Mouse (Mus musculus) myocyte (in vitro differentiated cells): ENCODE measurements around the gene Ern1. TPM values are rescaled to one million over a fixed set of nuclear protein-coding genes. Genes with fewer than 3 reads are reported as not detected.
A peak's percentile ranks its signal among the peaks of the same experiment; 100 is the strongest.

Experiments used
- H3K27me3 ChIP-seq: one replicate; pipeline ENCODE4 v1.6.1; 2011; ENCODE audit not compliant: control insufficient read depth, insufficient read depth, insufficient read length
- H3K36me3 ChIP-seq: one replicate; pipeline ENCODE4 v1.6.1; 2011; ENCODE audit not compliant: control insufficient read depth, insufficient read depth
- H3K4me2 ChIP-seq: one replicate; pipeline ENCODE4 v1.6.1; 2011; ENCODE audit warnings: low read depth, control low read depth
- H3K4me3 ChIP-seq: one replicate; pipeline ENCODE4 v1.5.1; 2011; ENCODE audit warnings: mild to moderate bottlenecking, control low read depth, moderate library complexity
- H3K79me2 ChIP-seq: one replicate; pipeline ENCODE4 v1.6.1; 2011; ENCODE audit not compliant: control insufficient read depth, insufficient read depth
- H3ac ChIP-seq: one replicate; pipeline ENCODE4 v1.6.1; 2011; ENCODE audit not compliant: control insufficient read depth, insufficient read length
- CEBPB ChIP-seq: IDR thresholded peaks from 2 replicates; pipeline ENCODE4 v1.6.1; 2011; ENCODE audit warnings: mild to moderate bottlenecking, moderate library complexity; ENCODE audit not compliant: poor library complexity, insufficient read depth, severe bottlenecking
- E2F4 ChIP-seq: IDR thresholded peaks from one replicate; pipeline ENCODE4 v1.6.1; 2011; ENCODE audit warnings: mild to moderate bottlenecking, control low read depth, moderate library complexity; ENCODE audit not compliant: insufficient read depth
- MAX ChIP-seq: IDR thresholded peaks from one replicate; pipeline ENCODE4 v1.6.1; 2011; ENCODE audit warnings: low read depth, mild to moderate bottlenecking, control low read depth
- MYOD1 ChIP-seq, 3 experiments: IDR thresholded peaks; one replicate each; pipeline ENCODE4 v1.6.1; 2011; ENCODE audit warnings: control low read depth in 2 of 3, low read depth in 2 of 3, mild to moderate bottlenecking in 2 of 3, moderate library complexity in 1 of 3; ENCODE audit not compliant: insufficient read length in 2 of 3, control insufficient read depth in 1 of 3
- MYOG ChIP-seq, 3 experiments: IDR thresholded peaks; one replicate each; pipeline ENCODE4 v1.6.1; 2011; ENCODE audit warnings: control low read depth in 2 of 3, low read depth in 2 of 3, mild to moderate bottlenecking in 2 of 3; ENCODE audit not compliant: insufficient read length in 2 of 3, control insufficient read depth in 1 of 3, insufficient read depth in 1 of 3
- POLR2A ChIP-seq: IDR thresholded peaks from one replicate; pipeline ENCODE4 v1.6.1; 2011; ENCODE audit warnings: low read depth, mild to moderate bottlenecking, control low read depth, moderate library complexity; ENCODE audit not compliant: insufficient read length
- POLR2AphosphoS2 ChIP-seq: IDR thresholded peaks from one replicate; pipeline ENCODE4 v1.6.1; 2011; ENCODE audit warnings: low read depth, control low read depth; ENCODE audit not compliant: insufficient read length
- REST ChIP-seq: IDR thresholded peaks from one replicate; pipeline ENCODE4 v1.6.1; 2011; ENCODE audit warnings: mild to moderate bottlenecking, control low read depth, moderate library complexity; ENCODE audit not compliant: insufficient read depth, insufficient read length
- SRF ChIP-seq: IDR thresholded peaks from one replicate; pipeline ENCODE4 v1.6.1; 2011; ENCODE audit warnings: low read depth; ENCODE audit not compliant: control insufficient read depth, insufficient read length
- TCF12 ChIP-seq: IDR thresholded peaks from one replicate; pipeline ENCODE4 v1.6.1; 2011; ENCODE audit warnings: mild to moderate bottlenecking, control low read depth; ENCODE audit not compliant: poor library complexity, insufficient read depth, severe bottlenecking
- TCF3 ChIP-seq: IDR thresholded peaks from one replicate; pipeline ENCODE4 v1.6.1; 2011; ENCODE audit warnings: low read depth, control low read depth; ENCODE audit not compliant: insufficient read length
- USF1 ChIP-seq: IDR thresholded peaks from one replicate; pipeline ENCODE4 v1.6.1; 2011; ENCODE audit warnings: low read depth, mild to moderate bottlenecking, control low read depth, moderate library complexity
- polyA plus RNA-seq: library from polyadenylated mRNA; unstranded; fragments of >200 nt; fragmentation: generic; extraction: Trizol; gene quantifications from one replicate; pipeline ENCODE4 v1.2.1, GENCODE M21; 2012; ENCODE audit warnings: missing spikeins

The Ern1 gene
- polyA plus RNA-seq, 1 experiment, result 20.4 TPM

GRCm38 (mm10) chr11:106529113-106529512 lies 41.5 kb upstream of the Ern1 start:
- no peak overlapping the region for H3K4me3 ChIP-seq
- H3ac ChIP-seq, result no peak overlapping the region
- no peaks in the 10 kb centered on the region for H3K27me3 ChIP-seq
- H3K36me3 ChIP-seq, result peaks cover 4% of the 10 kb centered on the region
- TF ChIP-seq POLR2A, result no peak
- TF ChIP-seq POLR2AphosphoS2, result no peak
- no peak for TF ChIP-seq TCF12
- TF ChIP-seq USF1, result no peak
- TF ChIP-seq E2F4, result no peak
- no peak for TF ChIP-seq TCF3
- TF ChIP-seq CEBPB, result no peak
- TF ChIP-seq MYOD1 (IDR thresholded peaks at IDR 0.05; ENCODE audit: control insufficient read depth in 1 of 3, insufficient read length in 2 of 3, low read depth in 2 of 3), result no peak
- TF ChIP-seq REST, result no peak
- no peak for TF ChIP-seq SRF
- no peak for TF ChIP-seq MAX
- TF ChIP-seq MYOG (IDR thresholded peaks at IDR 0.05; ENCODE audit: control insufficient read depth in 1 of 3, insufficient read depth in 1 of 3, insufficient read length in 2 of 3, low read depth in 2 of 3), result no peak
- H3K4me2 ChIP-seq, result no peak overlapping the region
- H3K79me2 ChIP-seq, result no peaks in the 10 kb centered on the region

GRCm38 (mm10) chr11:106527926-106528325 lies 40.3 kb upstream of the Ern1 start:
- Histone ChIP-seq H3K4me2 (no peak overlapping the region), H3K36me3 (peaks cover 3% of the 10 kb centered on the region), H3K27me3 (no peaks in the 10 kb centered on the region), H3ac (no peak overlapping the region), H3K79me2 (no peaks in the 10 kb centered on the region), H3K4me3 (no peak overlapping the region)
- no peak for TF ChIP-seq REST
- TF ChIP-seq USF1, result peak; percentile 35
- no peak for TF ChIP-seq TCF3
- TF ChIP-seq TCF12, result no peak
- TF ChIP-seq MAX, result no peak

- TF ChIP-seq CEBPB (no peak), POLR2AphosphoS2 (no peak), TCF12 (no peak), USF1 (no peak), MYOD1 (IDR thresholded peaks at IDR 0.05; ENCODE audit: control insufficient read depth in 1 of 3, insufficient read length in 2 of 3, low read depth in 2 of 3) (no peak), SRF (no peak), POLR2A (no peak), MAX (no peak), REST (no peak), TCF3 (no peak), MYOG (IDR thresholded peaks at IDR 0.05; ENCODE audit: control insufficient read depth in 1 of 3, insufficient read depth in 1 of 3, insufficient read length in 2 of 3, low read depth in 2 of 3) (no peak), E2F4 (no peak)
- Histone ChIP-seq H3K4me2 (no peak overlapping the region), H3K27me3 (no peaks in the 10 kb centered on the region), H3ac (no peak overlapping the region), H3K4me3 (no peak overlapping the region), H3K36me3 (no peaks in the 10 kb centered on the region), H3K79me2 (no peaks in the 10 kb centered on the region)
These were observed 39.6 kb upstream of the Ern1 start for GRCm38 (mm10) chr11:106527147-106527821.

- no peak overlapping the region for H3ac ChIP-seq
- no peak overlapping the region for H3K4me3 ChIP-seq
- H3K36me3 ChIP-seq, result no peaks in the 10 kb centered on the region
- H3K79me2 ChIP-seq, result no peaks in the 10 kb centered on the region
- no peak overlapping the region for H3K4me2 ChIP-seq
- no peaks in the 10 kb centered on the region for H3K27me3 ChIP-seq
- no peak for TF ChIP-seq MYOD1 (IDR thresholded peaks at IDR 0.05; ENCODE audit: control insufficient read depth in 1 of 3, insufficient read length in 2 of 3, low read depth in 2 of 3)
- no peak for TF ChIP-seq MYOG (IDR thresholded peaks at IDR 0.05; ENCODE audit: control insufficient read depth in 1 of 3, insufficient read depth in 1 of 3, insufficient read length in 2 of 3, low read depth in 2 of 3)
- TF ChIP-seq REST, result no peak
- no peak for TF ChIP-seq POLR2A
- no peak for TF ChIP-seq E2F4
- TF ChIP-seq TCF3, result no peak
- TF ChIP-seq CEBPB, result no peak
- TF ChIP-seq POLR2AphosphoS2, result no peak
- no peak for TF ChIP-seq USF1
- no peak for TF ChIP-seq SRF
- no peak for TF ChIP-seq MAX
- TF ChIP-seq TCF12, result no peak
These were observed 34.9 kb upstream of the Ern1 start for GRCm38 (mm10) chr11:106522538-106522937.

GRCm38 (mm10) chr11:106521612-106522011 lies 34.0 kb upstream of the Ern1 start:
- Histone ChIP-seq H3K36me3 (no peaks in the 10 kb centered on the region), H3K27me3 (no peaks in the 10 kb centered on the region), H3K4me3 (no peak overlapping the region), H3ac (no peak overlapping the region), H3K4me2 (no peak overlapping the region), H3K79me2 (no peaks in the 10 kb centered on the region)
- no peak for TF ChIP-seq USF1
- no peak for TF ChIP-seq TCF3
- no peak for TF ChIP-seq E2F4
- no peak for TF ChIP-seq MYOG (IDR thresholded peaks at IDR 0.05; ENCODE audit: control insufficient read depth in 1 of 3, insufficient read depth in 1 of 3, insufficient read length in 2 of 3, low read depth in 2 of 3)
- no peak for TF ChIP-seq REST
- TF ChIP-seq POLR2AphosphoS2, result no peak
- TF ChIP-seq CEBPB, result no peak
- no peak for TF ChIP-seq MAX
- TF ChIP-seq TCF12, result no peak
- TF ChIP-seq MYOD1 (IDR thresholded peaks at IDR 0.05; ENCODE audit: control insufficient read depth in 1 of 3, insufficient read length in 2 of 3, low read depth in 2 of 3), result no peak
- TF ChIP-seq SRF, result no peak
- no peak for TF ChIP-seq POLR2A
